Mouse (Mus musculus) lung, adult 2 months (tissue): Measurements from ENCODE around the gene Cbln3.

Experiments used
- CTCF ChIP-seq: fragments of 200-500 bp; IDR thresholded peaks from 2 replicates; pipeline ENCODE4 v1.5.1; 2011; ENCODE audit warnings: mild to moderate bottlenecking, low read length, control low read depth; ENCODE audit not compliant: insufficient read depth
- POLR2A ChIP-seq: fragments of 200-500 bp; IDR thresholded peaks from 2 replicates; pipeline ENCODE4 v1.6.1; 2011; ENCODE audit warnings: low read depth, mild to moderate bottlenecking, control low read depth, low read length, borderline replicate concordance; ENCODE audit errors: extremely low read depth

DNA sequence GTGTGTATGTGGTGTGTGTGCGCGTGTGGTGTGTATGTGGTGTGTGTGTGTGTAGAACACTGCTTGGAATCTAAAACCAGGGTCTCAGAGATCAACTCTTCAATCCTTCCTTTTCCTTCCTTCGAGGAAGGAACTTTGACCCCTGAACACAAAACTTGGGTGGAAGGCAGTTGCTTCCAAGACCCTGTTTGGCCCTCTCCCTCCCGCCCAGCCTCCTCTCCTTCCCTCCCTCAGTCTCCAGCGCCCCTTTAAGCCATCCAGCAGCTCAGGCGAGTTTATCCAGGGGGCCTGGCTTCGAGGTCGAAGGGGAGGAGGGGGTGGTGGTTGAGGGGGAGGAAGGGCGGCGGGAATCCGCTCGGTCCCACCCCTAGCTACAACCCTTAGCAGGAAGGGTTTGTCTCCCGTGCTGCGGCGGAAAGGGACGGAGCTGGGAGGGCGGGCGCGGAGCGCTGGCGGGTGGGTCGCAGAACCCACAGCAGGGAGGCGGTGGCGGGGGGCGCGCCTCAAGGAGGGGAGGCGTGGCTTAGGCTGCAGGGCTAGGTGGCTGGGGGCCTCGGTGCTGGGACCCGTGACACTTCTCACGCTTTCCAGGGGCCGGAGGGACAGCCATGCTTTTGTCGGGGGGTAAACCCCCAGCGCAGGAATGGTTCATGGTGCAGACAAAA is 30.4 kb downstream of the Cbln3 start, which contains the start of gene Nynrin:
- TF ChIP-seq POLR2A (peak; percentile 52; the same call in 1 of the 2 replicates), CTCF (no peak)
